21 mouse cellular contexts compared by ENCODE assay signal in genomic region chr14:47354948-47355347, GRCm38 (mm10). TPM values are rescaled to one million over a fixed set of nuclear protein-coding genes. Genes with fewer than 3 reads are reported as not detected.
DNase-seq lines count a peak whose midpoint lies in the region; ATAC-seq and TF ChIP-seq lines count a peak whose summit lies in the region.
"Had no signal": no experiment of that assay in that cellular context is flagged by ENCODE, and none has a peak within 500 bp of the region (broad histone marks: within the 10 kb centered on the region; RNA-seq: fewer than 3 reads in every experiment).

No protein-coding gene starts in this region.

- intact Hi-C loops in left cerebral cortex, postnatal 4 days (cut with DNase I), result no loop called here

- WGBS in liver, embryonic 12.5 days (ENCODE audit: insufficient replicate concordance), result 61% methylated on average over 5 of the region's 5 CpGs
- 84% methylated on average over 5 of the region's 5 CpGs for WGBS in bone marrow, adult 2 months
- 51% methylated on average over 5 of the region's 5 CpGs for WGBS in intestine, embryonic 16.5 days
- 54% methylated on average over 5 of the region's 5 CpGs for WGBS in stomach, embryonic 16.5 days

- H3K4me1 ChIP-seq in liver, embryonic 12.5 days, result peaks cover 16% of the 10 kb centered on the region
- peaks cover 7% of the 10 kb centered on the region for H3K4me1 ChIP-seq in bone marrow, adult 2 months (ENCODE audit: control insufficient read depth, insufficient read depth, low read length)
- peaks cover 5% of the 10 kb centered on the region; the same call in 1 of the 2 replicates for H3K4me1 ChIP-seq in intestine, embryonic 16.5 days (ENCODE audit: control insufficient read depth, insufficient read depth, low read length)
- H3K4me1 ChIP-seq in stomach, embryonic 16.5 days (ENCODE audit: control insufficient read depth, insufficient read depth, low read length), result 0 out of 2 replicates have a peak, but pooled peaks cover 2% of the 10 kb centered on the region
- H3K4me1 ChIP-seq: embryonic facial prominence, embryonic 12.5 days; forebrain, embryonic 15.5 days; hindbrain, embryonic 10.5 days; hindbrain, embryonic 15.5 days had no signal

- H3K27me3 ChIP-seq in liver, embryonic 12.5 days (replicated peaks), result no peaks in the 10 kb centered on the region
- H3K27me3 ChIP-seq in intestine, embryonic 16.5 days (replicated peaks; ENCODE audit: control insufficient read depth, insufficient read depth, low read length), result no peaks in the 10 kb centered on the region
- no peaks in the 10 kb centered on the region for H3K27me3 ChIP-seq in stomach, embryonic 16.5 days (ENCODE audit: control insufficient read depth, insufficient read depth, low read length)
- H3K27me3 ChIP-seq: embryonic facial prominence, embryonic 12.5 days; forebrain, embryonic 15.5 days; heart, embryonic 15.5 days; hindbrain, embryonic 15.5 days had no signal

- no peaks in the 10 kb centered on the region for H3K36me3 ChIP-seq in liver, embryonic 12.5 days
- no peaks in the 10 kb centered on the region for H3K36me3 ChIP-seq in intestine, embryonic 16.5 days (ENCODE audit: control insufficient read depth, insufficient read depth, low read length)
- no peaks in the 10 kb centered on the region for H3K36me3 ChIP-seq in stomach, embryonic 16.5 days (ENCODE audit: control insufficient read depth, insufficient read depth, low read length)
- H3K36me3 ChIP-seq: embryonic facial prominence, embryonic 12.5 days; forebrain, embryonic 15.5 days; heart, embryonic 15.5 days; hindbrain, embryonic 10.5 days; hindbrain, embryonic 15.5 days had no signal

- H3K9me3 ChIP-seq in liver, embryonic 12.5 days (replicated peaks), result no peaks in the 10 kb centered on the region
- no peaks in the 10 kb centered on the region for H3K9me3 ChIP-seq in intestine, embryonic 16.5 days (ENCODE audit: control insufficient read depth, low read length)
- H3K9me3 ChIP-seq in stomach, embryonic 16.5 days (replicated peaks; ENCODE audit: control insufficient read depth, low read length), result no peaks in the 10 kb centered on the region
- H3K9me3 ChIP-seq: embryonic facial prominence, embryonic 12.5 days; forebrain, embryonic 15.5 days; heart, embryonic 15.5 days; hindbrain, embryonic 10.5 days; hindbrain, embryonic 15.5 days had no signal

- DNase-seq in liver, result no peak
- DNase-seq in layer of hippocampus, adult 2 months (ENCODE audit: low spot score in 2 of 2), result no peak
- DNase-seq in left cerebral cortex, postnatal 4 days, result no peak
- no peak for DNase-seq in urinary bladder, postnatal 36 days (ENCODE audit: low spot score in 2 of 2)
- DNase-seq: adrenal gland, adult 2 months; adrenal gland, postnatal 25 days; cerebellum, adult 11 months; cerebellum, adult 9-10 months; gastrocnemius, postnatal 14 days; heart, adult 2 months; heart, postnatal 14 days had no signal

- TF ChIP-seq CTCF in bone marrow, adult 2 months (IDR thresholded peaks at IDR 0.05; ENCODE audit: control insufficient read depth, insufficient read depth, low read length), result no peak
- no peak for TF ChIP-seq CTCF in layer of hippocampus, adult 2 months (conservative IDR thresholded peaks at IDR 0.05)

- H3K4me2 ChIP-seq in liver, embryonic 12.5 days, result no peak overlapping the region
- H3K4me2 ChIP-seq in intestine, embryonic 16.5 days (ENCODE audit: low read depth, low read length), result no peak overlapping the region
- H3K4me2 ChIP-seq in stomach, embryonic 16.5 days (ENCODE audit: low read depth, low read length), result no peak overlapping the region
- H3K4me2 ChIP-seq: embryonic facial prominence, embryonic 12.5 days; forebrain, embryonic 15.5 days; heart, embryonic 11.5 days; heart, embryonic 15.5 days; hindbrain, embryonic 15.5 days had no signal

- no peak for ATAC-seq in liver, embryonic 12.5 days
- peak; percentile 54 for ATAC-seq in intestine, embryonic 16.5 days
- ATAC-seq in stomach, embryonic 16.5 days (ENCODE audit: insufficient read depth, low FRiP score), result no peak
- ATAC-seq: forebrain, embryonic 15.5 days had no signal

- TF ChIP-seq POLR2A in bone marrow, adult 2 months (IDR thresholded peaks at IDR 0.05; ENCODE audit: borderline replicate concordance, control insufficient read depth, low read depth, low read length), result no peak

- H3K9ac ChIP-seq in liver, embryonic 12.5 days, result no peak overlapping the region
- H3K9ac ChIP-seq in intestine, embryonic 16.5 days (ENCODE audit: low read depth, low read length), result no peak overlapping the region
- no peak overlapping the region for H3K9ac ChIP-seq in stomach, embryonic 16.5 days (ENCODE audit: low read length)
- H3K9ac ChIP-seq: embryonic facial prominence, embryonic 12.5 days; forebrain, embryonic 15.5 days; heart, embryonic 15.5 days; hindbrain, embryonic 15.5 days had no signal

- peak overlapping the region; percentile 23; the same call in 1 of the 2 replicates for H3K27ac ChIP-seq in liver, embryonic 12.5 days
- 0 out of 2 replicates have a peak overlapping the region, but pooled peaks have one; percentile 20 for H3K27ac ChIP-seq in bone marrow, adult 2 months (ENCODE audit: control insufficient read depth, insufficient read depth, low read depth, low read length, poor library complexity)
- no peak overlapping the region for H3K27ac ChIP-seq in intestine, embryonic 16.5 days (ENCODE audit: low read length)
- H3K27ac ChIP-seq in stomach, embryonic 16.5 days (ENCODE audit: low read length), result peak overlapping the region; percentile 9; the same call in 1 of the 2 replicates
- no peak overlapping the region for H3K27ac ChIP-seq in layer of hippocampus, adult 2 months
- H3K27ac ChIP-seq: embryonic facial prominence, embryonic 12.5 days; forebrain, embryonic 15.5 days; heart, adult 2 months; heart, embryonic 15.5 days; hindbrain, embryonic 10.5 days; hindbrain, embryonic 15.5 days had no signal

- H3K4me3 ChIP-seq in liver, embryonic 12.5 days, result no peak overlapping the region
- H3K4me3 ChIP-seq in bone marrow, adult 2 months (replicated peaks; ENCODE audit: control insufficient read depth, low read depth, low read length), result no peak overlapping the region
- H3K4me3 ChIP-seq in intestine, embryonic 16.5 days (ENCODE audit: low read length), result no peak overlapping the region
- no peak overlapping the region for H3K4me3 ChIP-seq in stomach, embryonic 16.5 days (replicated peaks; ENCODE audit: low read length)
- no peak overlapping the region for H3K4me3 ChIP-seq in layer of hippocampus, adult 2 months
- H3K4me3 ChIP-seq: embryonic facial prominence, embryonic 12.5 days; forebrain, embryonic 15.5 days; heart, adult 2 months; heart, embryonic 15.5 days; hindbrain, embryonic 10.5 days; hindbrain, embryonic 15.5 days had no signal

RNA-seq across cellular contexts. Expression of gene Lgals3, which starts 12.6 kb away (rescaled TPM):
- 13.7 and 14.6 TPM in 2 replicates for polyA plus RNA-seq in liver, embryonic 12.5 days (2016; fragmentation: Nextera tagmentation; extraction: Ambion mirVana)
- polyA plus RNA-seq in bone marrow, adult 2 months (2011; ENCODE audit: insufficient read depth, insufficient read length, low replicate concordance, missing spikeins), result 66.3 and 147 TPM in 2 replicates
- polyA plus RNA-seq in intestine, embryonic 16.5 days (2015; fragmentation: Nextera tagmentation; extraction: Ambion mirVana), result 43.7 and 49.5 TPM in 2 replicates
- polyA plus RNA-seq in stomach, embryonic 16.5 days (2015; fragmentation: Nextera tagmentation; extraction: Ambion mirVana), result 95.3 and 132 TPM in 2 replicates
- total RNA-seq in layer of hippocampus, adult 2 months (2021), result 1 to 10 TPM in 1 of 2 experiments, under 1 TPM in 1; 0.79 to 1.0 TPM
- total RNA-seq in left cerebral cortex, postnatal 4 days (2021), result 1 to 10 TPM; 1.3 to 1.8 TPM

RNA-seq across cellular contexts. Expression of gene Mapk1ip1l, which starts 56.9 kb away (rescaled TPM):
- polyA plus RNA-seq in liver, embryonic 12.5 days (2016; fragmentation: Nextera tagmentation; extraction: Ambion mirVana), result 45.1 and 49.6 TPM in 2 replicates
- 27.7 and 29.6 TPM in 2 replicates for polyA plus RNA-seq in bone marrow, adult 2 months (2011; ENCODE audit: insufficient read depth, insufficient read length, low replicate concordance, missing spikeins)
- 57.9 and 59.9 TPM in 2 replicates for polyA plus RNA-seq in intestine, embryonic 16.5 days (2015; fragmentation: Nextera tagmentation; extraction: Ambion mirVana)
- 61.0 and 63.3 TPM in 2 replicates for polyA plus RNA-seq in stomach, embryonic 16.5 days (2015; fragmentation: Nextera tagmentation; extraction: Ambion mirVana)
- 10 to 100 TPM; 55.1 to 59.2 TPM for total RNA-seq in layer of hippocampus, adult 2 months (2021)
- 10 to 100 TPM; 94.0 to 94.9 TPM for total RNA-seq in left cerebral cortex, postnatal 4 days (2021)

Comparison
In these comparisons a context has a peak if more than half of its experiments do, and no peak if none do; other contexts are left out.
1. H3K27ac ChIP-seq: peak in liver, embryonic 12.5 days (single experiment), bone marrow, adult 2 months (single experiment) and stomach, embryonic 16.5 days (single experiment); none in intestine, embryonic 16.5 days (single experiment) and layer of hippocampus, adult 2 months (single experiment).